1 mouse cellular context compared by ENCODE assay signal in genomic region chr3:95675301-95676092, GRCm38 (mm10).
TF ChIP-seq lines count a peak whose summit lies in the region.

No protein-coding gene starts in this region.

TF ChIP-seq in C2C12, 6 proteins besides CTCF, POLR2A, EP300 and RAD21:
- TF ChIP-seq USF1 (IDR thresholded peaks at IDR 0.05; ENCODE audit: low read depth) (no peak), FOSL1 (IDR thresholded peaks at IDR 0.05; ENCODE audit: insufficient read depth, low read length, poor library complexity, severe bottlenecking) (peak; percentile 30), MYOG (IDR thresholded peaks at IDR 0.05; ENCODE audit: control insufficient read depth, extremely low read depth, insufficient read length) (no peak), MAX (IDR thresholded peaks at IDR 0.05) (peak; percentile 10), MYOD1 (IDR thresholded peaks at IDR 0.05; ENCODE audit: control insufficient read depth, insufficient read length, low read depth) (peak; percentile 53), CEBPB (IDR thresholded peaks at IDR 0.05; ENCODE audit: low read depth) (no peak)
TF ChIP-seq in C2C12: peak in this region for 3.
